Mouse (Mus musculus): ENCODE measurements around the gene Mn1. TPM values are rescaled to one million over a fixed set of nuclear protein-coding genes. Genes with fewer than 3 reads are reported as not detected.

Gene Mn1
- polyA plus RNA-seq, 1 experiment, result 0.23 TPM

GRCm38 (mm10) chr5:111485907-111486306 is 68.7 kb downstream of the Mn1 start:
- Histone ChIP-seq H3K4me1 (ENCODE audit: control insufficient read depth, insufficient read depth, low read length) (peaks cover 7% of the 10 kb centered on the region), H3K36me3 (ENCODE audit: control insufficient read depth, insufficient read depth, low read length) (no peaks in the 10 kb centered on the region), H3K4me3 (ENCODE audit: control insufficient read depth, low read depth, low read length) (no peak overlapping the region), H3K27ac (ENCODE audit: control insufficient read depth, insufficient read depth, low read depth, low read length) (no peak overlapping the region), H3K27me3 (ENCODE audit: control insufficient read depth, insufficient read depth, low read length) (no peaks in the 10 kb centered on the region)
- no peak for TF ChIP-seq POLR2A (IDR thresholded peaks at IDR 0.05; ENCODE audit: control insufficient read depth, low read depth, low read length)

DNA sequence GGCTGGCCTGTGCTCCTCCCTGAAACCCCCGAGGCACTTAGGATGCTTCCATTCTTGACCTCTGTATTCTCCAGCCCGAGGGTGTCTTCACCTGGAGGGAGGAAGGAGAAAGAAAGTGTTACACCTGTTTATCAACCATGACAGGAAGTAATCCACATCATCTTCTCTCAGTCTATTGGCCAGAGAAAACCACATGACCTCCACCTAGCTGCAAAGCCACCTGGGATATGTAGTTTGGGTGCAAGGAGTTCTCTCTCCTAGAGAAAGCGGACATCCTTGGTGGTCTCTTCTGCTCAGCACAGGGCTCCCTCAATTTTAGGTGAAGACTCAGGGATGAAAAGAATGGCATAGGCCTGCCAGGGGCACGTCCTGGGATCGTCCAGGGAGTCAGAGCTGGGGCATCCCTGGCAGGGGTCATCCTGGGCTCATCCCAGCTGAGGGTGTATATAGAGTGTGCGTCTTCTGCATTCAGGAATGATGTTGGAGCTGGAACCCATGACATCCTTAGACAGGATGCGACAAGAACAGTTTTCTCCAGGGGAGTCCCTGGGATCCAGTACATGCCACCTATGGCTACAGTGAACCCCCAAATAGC is 72.0 kb downstream of the Mn1 start:
- Histone ChIP-seq H3K27ac (ENCODE audit: control insufficient read depth, insufficient read depth, low read depth, low read length) (peak overlapping the region; percentile 36), H3K36me3 (ENCODE audit: control insufficient read depth, insufficient read depth, low read length) (no peaks in the 10 kb centered on the region), H3K4me3 (ENCODE audit: control insufficient read depth, low read depth, low read length) (peak overlapping the region; percentile 13; the same call in 1 of the 2 replicates), H3K27me3 (ENCODE audit: control insufficient read depth, insufficient read depth, low read length) (no peaks in the 10 kb centered on the region), H3K4me1 (ENCODE audit: control insufficient read depth, insufficient read depth, low read length) (peaks cover 7% of the 10 kb centered on the region)
- TF ChIP-seq POLR2A (IDR thresholded peaks at IDR 0.05; ENCODE audit: control insufficient read depth, low read depth, low read length) (no peak), CTCF (IDR thresholded peaks at IDR 0.05; ENCODE audit: control insufficient read depth, insufficient read depth, insufficient replicate concordance, low read depth, low read length) (no peak)

DNA sequence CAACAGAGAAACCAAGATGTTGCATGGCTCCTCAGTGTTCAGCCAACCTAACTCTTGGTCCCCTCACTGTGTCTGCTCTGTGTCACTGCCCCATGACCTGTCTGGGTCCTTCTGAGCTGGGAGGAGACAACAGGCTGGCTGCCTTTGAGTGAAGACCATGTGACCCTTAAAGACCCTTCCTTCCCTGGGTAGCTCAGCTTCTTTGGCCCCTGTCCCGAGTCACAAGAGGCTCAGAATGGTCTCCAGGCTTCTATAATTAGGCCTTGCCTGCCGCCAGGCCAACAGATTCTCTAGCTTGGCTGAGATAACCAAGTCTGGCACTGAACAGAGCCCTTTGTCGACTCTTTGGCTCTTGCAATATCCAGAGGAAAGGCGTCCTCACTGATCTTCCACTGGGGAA is 73.4 kb downstream of the Mn1 start:
- TF ChIP-seq POLR2A (IDR thresholded peaks at IDR 0.05; ENCODE audit: control insufficient read depth, low read depth, low read length) (no peak), CTCF (IDR thresholded peaks at IDR 0.05; ENCODE audit: control insufficient read depth, insufficient read depth, insufficient replicate concordance, low read depth, low read length) (no peak)
- H3K27ac ChIP-seq (ENCODE audit: control insufficient read depth, insufficient read depth, low read depth, low read length), result no peak overlapping the region
- no peak overlapping the region for H3K4me3 ChIP-seq (ENCODE audit: control insufficient read depth, low read depth, low read length)

GRCm38 (mm10) chr5:111491485-111491884 is 74.3 kb downstream of the Mn1 start:
- Histone ChIP-seq H3K27ac (ENCODE audit: control insufficient read depth, insufficient read depth, low read depth, low read length) (no peak overlapping the region), H3K4me3 (ENCODE audit: control insufficient read depth, low read depth, low read length) (no peak overlapping the region), H3K36me3 (ENCODE audit: control insufficient read depth, insufficient read depth, low read length) (no peaks in the 10 kb centered on the region), H3K4me1 (ENCODE audit: control insufficient read depth, insufficient read depth, low read length) (peaks cover 7% of the 10 kb centered on the region), H3K27me3 (ENCODE audit: control insufficient read depth, insufficient read depth, low read length) (no peaks in the 10 kb centered on the region)
- TF ChIP-seq CTCF (IDR thresholded peaks at IDR 0.05; ENCODE audit: control insufficient read depth, insufficient read depth, insufficient replicate concordance, low read depth, low read length) (no peak), POLR2A (IDR thresholded peaks at IDR 0.05; ENCODE audit: control insufficient read depth, low read depth, low read length) (no peak)

More for the DNA sequence above, 73.4 kb downstream of the Mn1 start:
- H3K4me1 ChIP-seq (ENCODE audit: control insufficient read depth, insufficient read depth, low read length), result peaks cover 7% of the 10 kb centered on the region
- no peaks in the 10 kb centered on the region for H3K27me3 ChIP-seq (ENCODE audit: control insufficient read depth, insufficient read depth, low read length)
- H3K36me3 ChIP-seq (ENCODE audit: control insufficient read depth, insufficient read depth, low read length), result no peaks in the 10 kb centered on the region

DNA sequence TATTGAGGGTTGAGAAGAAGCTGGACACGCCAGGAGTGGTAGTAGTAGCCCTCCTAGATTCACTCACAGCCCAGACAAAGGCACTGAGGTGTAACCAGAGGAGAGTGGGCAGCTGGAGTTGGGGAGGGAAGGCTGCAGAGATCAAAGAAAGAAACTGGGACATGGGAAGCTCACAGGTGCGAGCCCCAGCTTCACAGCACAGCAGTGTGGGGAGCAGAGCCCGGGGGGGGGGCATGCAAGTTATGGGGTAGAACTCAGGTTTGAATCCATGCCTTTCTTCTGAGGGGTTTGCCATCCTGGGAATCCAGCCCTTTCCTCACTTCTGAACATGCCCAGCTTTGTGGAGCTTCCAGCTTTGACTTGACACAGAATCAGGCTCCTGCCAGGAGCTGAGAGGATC is 82.9 kb downstream of the Mn1 start:
- H3K27me3 ChIP-seq (ENCODE audit: control insufficient read depth, insufficient read depth, low read length), result no peaks in the 10 kb centered on the region
- H3K4me1 ChIP-seq (ENCODE audit: control insufficient read depth, insufficient read depth, low read length), result no peaks in the 10 kb centered on the region
- no peak for TF ChIP-seq POLR2A (IDR thresholded peaks at IDR 0.05; ENCODE audit: control insufficient read depth, low read depth, low read length)
- no peak for TF ChIP-seq CTCF (IDR thresholded peaks at IDR 0.05; ENCODE audit: control insufficient read depth, insufficient read depth, insufficient replicate concordance, low read depth, low read length)
- H3K36me3 ChIP-seq (ENCODE audit: control insufficient read depth, insufficient read depth, low read length), result no peaks in the 10 kb centered on the region
- H3K27ac ChIP-seq (ENCODE audit: control insufficient read depth, insufficient read depth, low read depth, low read length), result no peak overlapping the region
- no peak overlapping the region for H3K4me3 ChIP-seq (ENCODE audit: control insufficient read depth, low read depth, low read length)

- no peaks in the 10 kb centered on the region for H3K27me3 ChIP-seq (ENCODE audit: control insufficient read depth, insufficient read depth, low read length)
- TF ChIP-seq CTCF (IDR thresholded peaks at IDR 0.05; ENCODE audit: control insufficient read depth, insufficient read depth, insufficient replicate concordance, low read depth, low read length) (no peak), POLR2A (IDR thresholded peaks at IDR 0.05; ENCODE audit: control insufficient read depth, low read depth, low read length) (no peak)
- H3K27ac ChIP-seq (ENCODE audit: control insufficient read depth, insufficient read depth, low read depth, low read length), result no peak overlapping the region
- H3K4me3 ChIP-seq (ENCODE audit: control insufficient read depth, low read depth, low read length), result no peak overlapping the region
- no peaks in the 10 kb centered on the region for H3K36me3 ChIP-seq (ENCODE audit: control insufficient read depth, insufficient read depth, low read length)
- no peaks in the 10 kb centered on the region; the same call in 1 of the 2 replicates for H3K4me1 ChIP-seq (ENCODE audit: control insufficient read depth, insufficient read depth, low read length)
These were observed 84.7 kb downstream of the Mn1 start for GRCm38 (mm10) chr5:111501691-111502441.

DNA sequence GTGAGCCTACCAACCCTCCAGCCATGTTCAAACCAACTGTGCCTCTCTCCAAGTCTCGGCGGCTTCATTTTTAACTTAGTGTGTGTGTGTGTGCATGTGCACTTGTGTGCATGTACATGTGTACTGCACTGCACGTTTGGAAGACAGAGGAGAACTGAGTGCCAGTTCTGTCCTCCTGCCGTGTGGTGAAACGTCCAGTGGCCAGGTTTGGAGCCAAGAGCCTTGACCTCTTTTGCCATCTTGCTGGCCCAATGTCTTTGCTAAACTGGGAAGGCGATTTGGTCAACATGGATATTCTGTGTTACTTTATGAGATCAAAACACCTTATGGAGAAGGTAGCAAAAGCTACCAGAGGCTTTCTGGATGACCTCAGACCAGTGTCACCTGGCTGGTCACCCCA is 88.1 kb downstream of the Mn1 start:
- H3K4me3 ChIP-seq (ENCODE audit: control insufficient read depth, low read depth, low read length), result no peak overlapping the region
- H3K27me3 ChIP-seq (ENCODE audit: control insufficient read depth, insufficient read depth, low read length), result no peaks in the 10 kb centered on the region
- H3K4me1 ChIP-seq (ENCODE audit: control insufficient read depth, insufficient read depth, low read length), result peaks cover 8% of the 10 kb centered on the region; the same call in 1 of the 2 replicates
- H3K36me3 ChIP-seq (ENCODE audit: control insufficient read depth, insufficient read depth, low read length), result no peaks in the 10 kb centered on the region
- no peak overlapping the region for H3K27ac ChIP-seq (ENCODE audit: control insufficient read depth, insufficient read depth, low read depth, low read length)
- no peak for TF ChIP-seq POLR2A (IDR thresholded peaks at IDR 0.05; ENCODE audit: control insufficient read depth, low read depth, low read length)
- no peak for TF ChIP-seq CTCF (IDR thresholded peaks at IDR 0.05; ENCODE audit: control insufficient read depth, insufficient read depth, insufficient replicate concordance, low read depth, low read length)

All from testis, adult 2 months (tissue).